Mouse (Mus musculus): ENCODE results near the gene Arhgef19.

DNA sequence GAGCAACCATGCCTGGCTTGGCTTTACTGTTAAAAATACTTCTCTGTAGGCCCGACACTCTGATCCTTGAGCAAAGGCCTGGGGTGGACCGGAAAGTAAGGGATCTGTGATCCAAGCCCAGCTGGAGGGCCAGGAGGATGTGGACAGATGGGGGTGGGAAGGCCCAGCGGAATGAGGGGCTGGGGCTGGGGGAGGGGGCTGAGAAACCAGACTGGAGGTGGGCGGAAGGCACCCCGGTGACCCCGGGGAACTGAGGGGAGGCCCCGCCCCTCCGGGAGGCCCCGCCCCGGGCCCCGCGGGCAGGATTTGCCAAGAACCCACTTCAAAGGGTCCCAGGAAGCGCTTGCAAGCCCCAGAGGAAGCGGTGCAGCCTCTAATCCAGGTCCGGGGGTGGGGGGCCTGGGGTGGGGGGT lies 56.5 kb downstream of the Arhgef19 start:
- no peak for TF ChIP-seq POLR2A (IDR thresholded peaks at IDR 0.05; ENCODE audit: borderline replicate concordance, extremely low read depth, insufficient read depth, insufficient read length, poor library complexity, severe bottlenecking)
- TF ChIP-seq CTCF (IDR thresholded peaks at IDR 0.05; ENCODE audit: borderline replicate concordance, extremely low read depth, insufficient read depth, insufficient read length), result no peak

Measured in brain, embryonic 14.5 days (tissue).